Mouse (Mus musculus) T-helper 1 cell (primary cell): ENCODE results near the gene Phlpp1.

ENCODE experiments used
- in situ Hi-C: fragments of 300-600 bp; cut with MboI, MseI; formaldehyde crosslinking; loops from one replicate; pipeline ENCODE4 v1.15.1; 2025; ENCODE audit warnings: high pct_unique_total_duplicates

Gene Phlpp1

GRCm38 (mm10) chr1:106171241-106172220 lies at the start of gene Phlpp1:
TSS of gene Phlpp1 (plus strand) at chr1:106171752.
- in situ Hi-C loops = no loop called here

- in situ Hi-C loops = no loop called here
Measured at GRCm38 (mm10) chr1:106126601-106127000, 45.0 kb upstream of the Phlpp1 start.

DNA sequence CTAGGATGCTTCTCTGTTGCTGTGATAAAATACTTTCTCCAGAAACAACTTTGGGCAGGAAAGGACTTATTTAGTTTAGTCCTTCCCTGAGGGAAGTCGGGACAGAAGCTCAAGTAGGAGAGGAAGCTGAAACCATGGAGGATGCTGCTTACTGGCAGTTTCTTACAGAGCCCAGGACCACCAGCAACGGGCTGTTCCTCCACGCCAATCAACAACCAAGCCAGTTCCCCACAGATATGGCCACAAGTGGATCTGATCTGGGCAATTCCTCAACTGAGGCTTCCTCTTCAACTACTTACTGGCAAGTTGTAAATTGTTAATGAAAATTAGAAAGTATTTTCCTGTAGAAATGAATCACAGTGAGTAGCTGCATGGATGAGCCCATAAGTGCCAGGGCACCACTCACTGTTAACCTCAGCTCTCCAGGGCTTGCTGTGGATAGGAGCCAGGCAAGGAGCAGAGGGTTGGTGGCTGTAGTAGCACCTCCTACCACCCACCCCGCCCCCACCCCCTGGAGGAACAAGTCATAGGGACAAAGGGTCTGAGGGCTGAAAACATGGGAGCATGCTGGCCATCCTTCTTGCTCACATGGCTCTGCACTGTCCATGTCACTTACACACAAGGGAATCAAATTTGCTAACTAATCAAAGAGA lies 39.7 kb upstream of the Phlpp1 start:
- in situ Hi-C loops = no loop called here

DNA sequence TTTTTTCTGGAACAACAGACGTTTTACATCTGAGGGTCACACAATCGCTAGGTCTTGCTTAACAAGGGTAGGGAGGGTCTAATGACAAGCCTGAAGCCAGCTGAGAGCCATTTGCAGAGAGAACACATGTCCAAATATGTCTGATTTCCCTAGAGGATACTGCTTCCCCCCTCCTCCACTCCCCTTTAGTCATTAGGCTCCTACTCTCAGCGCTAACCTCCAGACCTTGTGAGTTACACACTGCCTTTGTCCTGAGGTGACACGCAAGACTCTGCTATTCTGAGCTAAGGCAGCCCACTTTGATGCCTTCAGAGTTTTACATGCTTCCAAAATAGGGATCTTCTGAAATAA lies 39.2 kb upstream of the Phlpp1 start:
- in situ Hi-C loops = no loop called here

DNA sequence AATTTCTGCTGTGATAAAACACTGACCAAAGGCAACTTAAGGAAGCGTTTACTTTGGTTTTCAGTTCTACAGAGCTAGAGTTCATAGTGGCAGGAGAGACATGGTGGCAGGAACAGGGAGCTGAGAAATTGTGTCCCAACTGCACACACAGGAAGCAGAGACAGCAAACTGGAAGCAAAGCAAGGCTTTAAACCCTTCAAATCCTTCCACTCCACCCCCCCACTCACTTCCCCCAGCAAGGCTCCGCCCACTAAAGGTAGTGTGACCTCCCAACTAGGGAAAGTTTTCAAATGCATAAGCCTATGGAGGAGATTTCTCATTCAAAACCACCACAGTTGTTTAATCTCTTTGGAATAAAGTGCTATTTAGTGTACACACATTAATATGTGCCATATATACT lies 32.9 kb upstream of the Phlpp1 start:
- in situ Hi-C loops = no loop called here

GRCm38 (mm10) chr1:106139137-106139536 lies 32.4 kb upstream of the Phlpp1 start:
- in situ Hi-C loops = no loop called here

DNA sequence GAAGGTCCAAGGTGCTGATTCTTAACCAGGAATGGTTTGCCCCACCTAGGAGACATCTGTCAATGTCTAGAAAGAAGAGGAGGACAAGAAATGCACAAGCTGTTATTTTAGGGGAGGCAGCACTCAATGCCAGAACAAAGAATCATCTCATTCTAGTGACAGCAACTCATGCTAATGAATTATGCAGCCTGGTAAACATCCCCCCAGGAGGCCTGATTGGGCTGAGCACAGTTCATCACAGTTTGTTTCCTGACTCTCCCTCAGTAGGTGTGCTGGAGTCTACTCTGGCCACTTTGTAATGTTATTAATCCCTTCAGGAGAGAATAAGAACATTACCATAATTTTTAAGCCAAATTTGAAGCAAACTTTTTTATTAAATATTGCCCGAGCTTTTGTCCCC lies 29.5 kb upstream of the Phlpp1 start:
- in situ Hi-C loops = no loop called here

DNA sequence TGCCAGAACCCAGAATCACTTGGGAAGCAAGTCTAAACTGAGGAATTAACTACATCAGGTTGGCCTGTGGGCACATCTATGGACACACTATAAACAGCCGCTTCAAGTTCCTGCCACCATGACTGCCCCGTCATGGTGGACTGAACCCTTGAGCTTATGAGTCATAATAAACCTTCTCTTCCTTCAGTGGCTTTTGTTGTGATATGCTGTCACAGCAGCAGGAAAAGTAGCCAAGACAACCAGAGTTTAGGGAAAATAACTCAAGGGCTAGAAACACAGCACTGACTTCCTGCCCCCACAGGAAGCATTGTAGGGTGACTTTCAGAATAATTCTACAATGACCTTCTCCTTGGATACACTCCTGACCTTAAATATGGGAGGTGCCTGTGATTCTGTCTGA lies 27.0 kb upstream of the Phlpp1 start:
- in situ Hi-C loops = no loop called here

DNA sequence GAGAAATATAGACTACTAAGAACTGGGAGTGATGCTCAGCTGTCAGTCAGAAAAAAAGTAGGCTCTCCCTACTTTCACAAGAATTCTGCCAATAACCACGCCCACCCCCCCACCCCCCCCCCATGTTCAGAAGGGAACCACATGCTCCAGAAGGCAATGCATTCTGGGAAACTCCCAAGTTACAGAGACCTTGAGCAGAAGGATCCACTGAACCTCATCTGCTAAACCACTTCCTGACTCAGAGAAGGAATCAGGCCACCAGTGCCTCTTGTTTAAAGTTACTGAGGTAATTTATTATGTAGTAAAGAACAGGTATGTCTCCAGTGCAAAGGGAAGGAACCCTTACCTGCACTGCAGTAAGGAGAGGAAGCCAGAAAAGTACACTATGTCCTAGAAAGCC lies 26.5 kb upstream of the Phlpp1 start:
- in situ Hi-C loops = no loop called here

- in situ Hi-C loops = no loop called here
Measured at GRCm38 (mm10) chr1:106145565-106146190, 25.9 kb upstream of the Phlpp1 start.

DNA sequence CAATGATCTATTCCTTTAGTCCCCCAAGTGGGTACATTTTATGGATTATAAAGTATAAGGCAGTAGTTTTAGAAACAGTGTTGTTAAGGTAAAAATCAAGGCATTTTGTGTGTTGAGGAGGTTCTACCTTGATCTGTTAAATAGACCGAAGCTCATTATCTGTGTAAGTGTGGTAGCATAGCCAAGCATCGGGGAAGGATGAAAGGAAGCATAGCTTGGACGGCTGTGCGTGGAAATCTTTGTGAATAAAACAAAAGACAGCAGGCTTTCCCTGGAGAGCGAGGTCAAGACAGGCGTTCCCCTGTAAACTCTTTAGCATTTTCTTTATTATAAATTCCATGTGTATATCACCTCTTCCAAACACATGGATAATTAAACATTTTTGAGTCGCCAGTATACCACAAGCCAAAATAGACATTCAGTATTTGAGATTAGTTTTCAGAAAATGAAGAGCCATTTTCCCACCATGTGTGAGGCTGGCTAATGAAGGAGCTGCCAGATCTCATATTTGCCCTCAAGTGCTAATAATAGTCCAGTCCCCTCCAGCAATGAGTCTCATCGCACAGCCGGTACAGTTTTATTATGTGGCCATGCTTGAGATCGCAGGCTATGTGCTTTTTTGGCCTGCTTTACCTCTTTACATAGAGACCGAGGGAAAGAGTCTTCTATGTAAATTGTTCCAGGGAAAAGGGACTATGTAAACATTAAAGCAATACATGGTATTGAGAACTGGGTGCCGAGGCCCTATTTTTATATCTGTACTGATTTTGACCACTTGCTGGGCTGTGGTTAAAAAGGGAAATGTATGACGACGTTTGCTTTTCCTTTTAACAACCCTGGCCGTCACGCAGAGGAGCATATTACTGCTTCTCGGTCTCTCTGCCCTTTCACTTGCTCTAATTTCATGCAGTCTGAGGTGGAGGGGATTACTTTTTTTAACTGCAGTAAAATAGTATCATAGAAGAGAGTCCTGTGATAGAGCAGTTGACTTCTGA lies 22.9 kb upstream of the Phlpp1 start:
- in situ Hi-C loops = no loop called here

DNA sequence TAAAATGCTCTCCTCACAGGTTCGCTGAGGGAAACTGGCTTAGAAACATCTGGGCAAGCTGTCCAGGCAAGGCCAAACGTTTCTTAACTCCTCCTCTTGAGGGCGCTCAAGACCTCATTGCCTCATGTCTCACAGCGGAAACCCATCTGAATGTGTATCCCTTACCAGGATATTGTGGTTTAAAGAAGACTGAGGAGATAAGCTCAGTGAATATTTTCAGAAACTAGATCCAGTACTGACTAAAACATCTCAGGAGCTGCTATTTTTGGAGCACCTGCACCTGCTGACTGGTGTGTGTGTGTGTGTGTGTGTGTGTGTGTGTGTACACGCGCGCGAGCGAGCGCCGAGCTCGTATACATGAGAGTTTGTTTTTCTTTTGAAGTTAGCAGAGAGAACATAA lies 19.7 kb upstream of the Phlpp1 start:
- in situ Hi-C loops = loop anchor here (5.0 kb wide), 1 partner anchor 85 kb away; no protein-coding TSS in a partner anchor

DNA sequence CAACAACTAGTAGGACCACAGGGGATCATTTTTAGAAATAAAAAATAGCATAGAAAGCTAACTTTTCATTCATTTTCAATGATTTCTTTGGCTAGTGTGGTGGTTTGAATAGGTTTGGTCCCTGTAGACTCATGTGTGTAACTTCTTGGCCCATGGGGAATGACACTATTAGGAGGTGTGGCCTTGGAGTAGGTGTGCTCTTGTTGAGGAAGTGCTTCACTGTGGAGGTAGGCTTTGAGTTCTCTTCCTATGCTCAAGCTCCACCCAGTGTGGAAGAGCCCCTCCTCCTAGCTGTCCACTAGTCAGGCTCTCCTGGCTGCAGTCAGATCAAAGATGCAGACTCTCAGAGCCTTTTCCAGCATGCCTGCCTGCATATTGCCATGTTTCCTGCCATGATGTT lies 18.8 kb upstream of the Phlpp1 start:
- in situ Hi-C loops = loop anchor here (5.0 kb wide), 1 partner anchor 85 kb away; no protein-coding TSS in a partner anchor

GRCm38 (mm10) chr1:106154590-106154989 lies 17.0 kb upstream of the Phlpp1 start:
- in situ Hi-C loops = loop anchor here (5.0 kb wide), 1 partner anchor 87 kb away; no protein-coding TSS in a partner anchor

DNA sequence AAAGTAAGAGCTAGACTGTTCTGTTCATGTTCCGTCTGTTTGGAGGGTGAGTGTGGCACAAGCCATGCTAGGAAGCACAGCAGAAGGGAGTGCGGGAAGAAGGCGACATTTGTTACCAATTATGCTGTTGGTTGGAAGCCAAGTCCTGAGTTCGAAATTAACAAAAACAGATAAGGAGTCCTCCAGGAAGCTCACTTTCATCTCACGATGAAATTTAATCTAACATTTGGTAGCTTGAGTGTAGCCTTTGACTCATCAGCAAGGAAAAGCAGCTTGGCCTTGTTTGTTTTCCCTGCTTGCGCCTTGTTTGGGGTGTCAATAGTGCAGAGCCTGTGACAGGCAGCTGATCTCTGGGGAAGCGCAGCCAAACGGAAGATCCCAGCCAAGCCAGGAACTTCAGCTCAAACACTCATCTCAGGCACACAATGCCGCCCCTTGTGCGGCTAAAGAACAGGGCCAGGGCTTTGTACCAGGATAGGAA lies 16.4 kb upstream of the Phlpp1 start:
- in situ Hi-C loops = no loop called here

DNA sequence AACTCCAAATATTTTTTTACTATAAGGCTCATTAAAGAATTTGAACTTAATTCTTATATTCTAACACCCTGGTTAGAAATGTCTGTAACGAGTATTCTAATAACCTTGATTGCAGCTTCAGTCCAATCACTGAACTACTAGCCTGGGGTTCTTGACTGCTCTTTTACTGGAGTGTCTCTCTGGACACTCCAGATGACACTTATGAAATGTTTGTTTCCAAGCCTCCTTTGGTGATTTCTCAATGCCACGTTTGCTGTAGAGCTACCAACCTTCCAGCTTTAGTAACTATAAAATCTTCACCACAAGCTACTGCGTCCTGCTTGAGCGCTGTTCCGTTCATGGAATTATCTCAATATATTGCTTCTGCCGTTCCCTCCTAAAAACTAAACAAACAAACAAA lies 15.8 kb upstream of the Phlpp1 start:
- in situ Hi-C loops = no loop called here

- in situ Hi-C loops = no loop called here
Measured at GRCm38 (mm10) chr1:106157961-106158515, 13.5 kb upstream of the Phlpp1 start.

GRCm38 (mm10) chr1:106159667-106160066 lies 11.9 kb upstream of the Phlpp1 start:
- in situ Hi-C loops = no loop called here

DNA sequence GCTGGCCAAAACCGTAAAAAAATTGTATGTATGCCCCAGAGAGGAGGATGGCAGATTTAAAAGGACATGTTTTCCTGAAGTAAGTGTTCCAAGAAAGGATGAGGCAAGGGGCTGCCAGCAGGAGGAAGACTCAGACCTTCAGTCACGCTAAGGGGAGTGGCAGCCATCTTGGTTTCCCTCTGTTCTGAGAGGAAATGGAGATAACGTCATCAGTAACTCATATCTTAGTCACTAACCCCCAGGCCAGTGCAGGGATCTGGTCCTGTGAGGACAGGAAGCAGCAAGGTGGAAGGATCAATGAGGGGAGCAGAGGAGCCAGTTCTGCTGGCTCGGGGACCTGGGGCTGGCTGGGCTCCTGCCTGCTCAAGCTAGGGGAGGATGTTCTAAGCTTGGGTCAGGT lies 10.6 kb upstream of the Phlpp1 start:
- in situ Hi-C loops = no loop called here

DNA sequence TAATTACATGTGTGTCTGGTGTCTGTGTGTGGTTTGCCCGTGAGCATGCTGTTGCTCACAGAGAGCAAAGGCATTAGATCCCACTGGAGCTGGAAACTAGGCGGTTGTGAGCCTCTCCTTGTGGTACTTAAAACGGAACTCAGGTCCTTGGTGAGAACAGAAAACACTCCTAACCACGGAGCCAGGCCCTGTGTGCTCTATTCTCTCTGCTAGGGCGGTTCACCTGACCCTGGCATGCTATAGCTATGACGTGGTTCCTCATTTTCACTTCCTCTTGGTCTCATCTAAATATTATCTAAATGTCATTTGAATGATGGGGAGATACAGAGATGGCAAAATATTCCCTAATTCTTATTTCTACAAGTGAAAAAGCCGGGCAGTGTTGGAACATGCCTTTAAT lies 9.0 kb upstream of the Phlpp1 start:
- in situ Hi-C loops = no loop called here

DNA sequence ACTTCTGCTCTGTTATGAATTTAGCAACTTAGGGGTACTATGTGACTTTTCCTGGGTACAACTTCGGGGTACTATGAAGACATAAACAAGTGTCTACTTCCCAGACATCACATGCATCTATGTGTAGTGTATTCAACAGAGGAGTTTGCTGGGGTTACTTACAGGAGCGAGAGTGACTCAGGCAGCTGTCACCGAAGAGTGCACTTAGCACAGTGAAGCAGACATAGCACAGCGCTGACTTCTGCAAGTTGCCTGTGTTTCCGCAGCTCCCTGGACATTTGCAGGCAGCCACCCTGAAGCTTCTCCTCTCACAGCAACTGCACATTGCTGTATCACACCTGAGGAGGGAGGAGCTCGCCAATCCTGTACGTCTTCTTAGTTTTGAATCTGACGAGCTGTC lies 8.2 kb upstream of the Phlpp1 start:
- in situ Hi-C loops = no loop called here
